Mouse (Mus musculus) hindbrain, embryonic 14.5 days (tissue): ENCODE measurements around the gene Avil. TPM values are rescaled to one million over a fixed set of nuclear protein-coding genes. Genes with fewer than 3 reads are reported as not detected.

ENCODE experiments used
- ATAC-seq: fragments of 200-750 bp; cut with Nextera tagmentation; 2 replicates; pipeline ENCODE4 v1.8.0; 2017; ENCODE audit warnings: moderate number of reproducible peaks, mild to moderate bottlenecking, moderate TSS enrichment, moderate library complexity; ENCODE audit not compliant: low FRiP score
- DNase-seq: peaks from one replicate; pipeline ENCODE4 v3.0.0-alpha.2; 2015; ENCODE audit warnings: low spot score
- H3K27ac ChIP-seq: fragments of 300-500 bp; sonication (generic); 2 replicates; pipeline ENCODE4 v1.5.1; 2014; ENCODE audit warnings: mild to moderate bottlenecking, moderate library complexity
- H3K27me3 ChIP-seq: fragments of 300-500 bp; sonication (generic); 2 replicates; pipeline ENCODE4 v1.6.1; 2014; ENCODE audit warnings: mild to moderate bottlenecking, low read length, mixed read lengths; ENCODE audit not compliant: control insufficient read depth, insufficient read depth
- H3K36me3 ChIP-seq: fragments of 300-500 bp; sonication (generic); replicated peaks from 2 replicates; pipeline ENCODE4 v1.6.1; 2014; ENCODE audit not compliant: control insufficient read depth, insufficient read depth
- H3K4me1 ChIP-seq: fragments of 300-500 bp; sonication (generic); replicated peaks from 2 replicates; pipeline ENCODE4 v1.6.1; 2014; ENCODE audit warnings: antibody characterized with exemption, low read length, mixed read lengths; ENCODE audit not compliant: control insufficient read depth, insufficient read depth
- H3K4me2 ChIP-seq: fragments of 300-500 bp; sonication (generic); replicated peaks from 2 replicates; pipeline ENCODE4 v1.6.1; 2014; ENCODE audit warnings: mild to moderate bottlenecking, moderate library complexity
- H3K4me3 ChIP-seq: fragments of 300-500 bp; sonication (generic); replicated peaks from 2 replicates; pipeline ENCODE4 v1.5.1; 2014; ENCODE audit warnings: mild to moderate bottlenecking, low read length
- H3K9ac ChIP-seq: fragments of 300-500 bp; sonication (generic); 2 replicates; pipeline ENCODE4 v1.6.1; 2014
- H3K9me3 ChIP-seq: fragments of 300-500 bp; sonication (generic); 2 replicates; pipeline ENCODE4 v1.6.1; 2016; ENCODE audit warnings: low read length; ENCODE audit not compliant: control insufficient read depth
- WGBS: fragments of 180-500 bp; shearing (Covaris S2); extraction: QIAGEN DNeasy Blood & Tissue Kit; methylation state at CpG from one replicate; pipeline ENCODE4 v1.1.7; 2014; 5-methylcytosine and 5-hydroxymethylcytosine counted together
- polyA plus RNA-seq: library from polyadenylated mRNA; unstranded; fragments of >200 nt; fragmentation: Nextera tagmentation; extraction: Ambion mirVana; gene quantifications from 2 replicates; pipeline ENCODE4 v1.2.1, GENCODE M21; 2014

The Avil gene
- polyA plus RNA-seq, 1 experiment from 2014 or later: 0.60 TPM

- ATAC-seq: no peak
- WGBS: 86% methylated on average over 12 of the region's 12 CpGs
These were observed 35.8 kb downstream of the Avil start for GRCm38 (mm10) chr10:127036273-127036672.

GRCm38 (mm10) chr10:127037641-127038040, 37.1 kb downstream of the Avil start:
- peaks cover 11% of the 10 kb centered on the region; the same call in 1 of the 2 replicates for H3K27me3 ChIP-seq
- H3K36me3 ChIP-seq: no peaks in the 10 kb centered on the region
- H3K27ac ChIP-seq: no peak overlapping the region
- ATAC-seq (no peak), DNase-seq (no peak)
- no peak overlapping the region for H3K4me2 ChIP-seq
- no peak overlapping the region for H3K4me3 ChIP-seq
- no peak overlapping the region for H3K9ac ChIP-seq
- no peaks in the 10 kb centered on the region for H3K9me3 ChIP-seq
- WGBS: 65% methylated on average over 12 of the region's 12 CpGs
- peaks cover 5% of the 10 kb centered on the region for H3K4me1 ChIP-seq

More at GRCm38 (mm10) chr10:127036273-127036672, 35.8 kb downstream of the Avil start:
- DNase-seq: no peak
- Histone ChIP-seq H3K4me1 (no peaks in the 10 kb centered on the region), H3K9me3 (no peaks in the 10 kb centered on the region), H3K36me3 (no peaks in the 10 kb centered on the region), H3K4me2 (no peak overlapping the region), H3K27ac (no peak overlapping the region), H3K27me3 (peaks cover 11% of the 10 kb centered on the region; the same call in 1 of the 2 replicates), H3K9ac (no peak overlapping the region), H3K4me3 (no peak overlapping the region)

- Histone ChIP-seq H3K36me3 (peaks cover 6% of the 10 kb centered on the region; the same call in 1 of the 2 replicates), H3K4me1 (peaks cover 6% of the 10 kb centered on the region), H3K9me3 (no peaks in the 10 kb centered on the region), H3K4me3 (peak overlapping the region; percentile 63), H3K9ac (peak overlapping the region; percentile 82), H3K4me2 (peak overlapping the region; percentile 98), H3K27me3 (peaks cover 11% of the 10 kb centered on the region; the same call in 1 of the 2 replicates), H3K27ac (no peak overlapping the region)
- ATAC-seq (no peak), DNase-seq (no peak)
- whole genome bisulfite sequencing: 2% methylated on average over 20 of the region's 20 CpGs
These were observed 40.2 kb downstream of the Avil start for GRCm38 (mm10) chr10:127040569-127041214.

GRCm38 (mm10) chr10:127041274-127041766, 40.8 kb downstream of the Avil start, which contains the start of the genes Mettl1 and Eef1akmt3:
Mettl1 (plus strand) TSS chr10:127041414.
Eef1akmt3 (minus strand) TSS chr10:127041513.
- DNase-seq: no peak
- peak within 1 kb of the TSS; percentile 4; the same call in 1 of the 2 replicates for H3K27ac ChIP-seq

GRCm38 (mm10) chr10:127041774-127042338, 41.3 kb downstream of the Avil start:
- Histone ChIP-seq H3K4me2 (peak overlapping the region; percentile 98), H3K27ac (peak overlapping the region; percentile 4; the same call in 1 of the 2 replicates), H3K36me3 (peaks cover 6% of the 10 kb centered on the region; the same call in 1 of the 2 replicates), H3K27me3 (peaks cover 11% of the 10 kb centered on the region; the same call in 1 of the 2 replicates), H3K4me3 (peak overlapping the region; percentile 63), H3K4me1 (peaks cover 6% of the 10 kb centered on the region), H3K9ac (peak overlapping the region; percentile 82), H3K9me3 (no peaks in the 10 kb centered on the region)
- ATAC-seq (peak; percentile 87), DNase-seq (peak; percentile 95)
- under 1% methylated on average over 44 of the region's 44 CpGs for WGBS

More at GRCm38 (mm10) chr10:127041274-127041766, 40.8 kb downstream of the Avil start, which contains the start of the genes Mettl1 and Eef1akmt3:
- peak within 1 kb of the TSS; percentile 98 for H3K4me2 ChIP-seq
- H3K4me3 ChIP-seq: peak within 1 kb of the TSS; percentile 63
- H3K36me3 ChIP-seq: peaks cover 6% of the 10 kb centered on the region; the same call in 1 of the 2 replicates
- ATAC-seq: peak; percentile 74
- under 1% methylated on average over 28 of the region's 28 CpGs for WGBS
- no peaks in the 10 kb centered on the region for H3K9me3 ChIP-seq
- H3K4me1 ChIP-seq: peaks cover 6% of the 10 kb centered on the region
- peaks cover 11% of the 10 kb centered on the region; the same call in 1 of the 2 replicates for H3K27me3 ChIP-seq
- H3K9ac ChIP-seq: peak within 1 kb of the TSS; percentile 82

GRCm38 (mm10) chr10:127042468-127043115, 42.1 kb downstream of the Avil start:
- H3K36me3 ChIP-seq: peaks cover 6% of the 10 kb centered on the region; the same call in 1 of the 2 replicates
- DNase-seq (no peak), ATAC-seq (no peak)
- H3K9ac ChIP-seq: peak overlapping the region; percentile 82
- H3K27ac ChIP-seq: no peak overlapping the region
- H3K4me1 ChIP-seq: peaks cover 6% of the 10 kb centered on the region
- peak overlapping the region; percentile 63 for H3K4me3 ChIP-seq
- H3K27me3 ChIP-seq: peaks cover 14% of the 10 kb centered on the region
- peak overlapping the region; percentile 98 for H3K4me2 ChIP-seq
- WGBS: 18% methylated on average over 5 of the region's 5 CpGs
- H3K9me3 ChIP-seq: no peaks in the 10 kb centered on the region

- Histone ChIP-seq H3K4me1 (peaks cover 6% of the 10 kb centered on the region), H3K36me3 (peaks cover 6% of the 10 kb centered on the region; the same call in 1 of the 2 replicates), H3K4me3 (no peak overlapping the region), H3K4me2 (peak overlapping the region; percentile 98; the same call in 1 of the 2 replicates), H3K27ac (no peak overlapping the region), H3K9ac (no peak overlapping the region), H3K9me3 (no peaks in the 10 kb centered on the region), H3K27me3 (peaks cover 20% of the 10 kb centered on the region)
- DNase-seq (no peak), ATAC-seq (no peak)
- WGBS: 78% methylated on average over 6 of the region's 6 CpGs
These were observed 42.7 kb downstream of the Avil start for GRCm38 (mm10) chr10:127043187-127043586.

GRCm38 (mm10) chr10:127047954-127048353, 47.4 kb downstream of the Avil start, which contains the start of gene Cyp27b1:
Cyp27b1 (plus strand) TSS chr10:127048250.
- H3K36me3 ChIP-seq: peaks cover 7% of the 10 kb centered on the region
- no peaks in the 10 kb centered on the region for H3K4me1 ChIP-seq
- H3K9ac ChIP-seq: no peak within 1 kb of the TSS
- WGBS: 37% methylated on average over 5 of the region's 5 CpGs
- H3K9me3 ChIP-seq: no peaks in the 10 kb centered on the region
- H3K27ac ChIP-seq: no peak within 1 kb of the TSS
- no peak within 1 kb of the TSS for H3K4me2 ChIP-seq
- ATAC-seq (no peak), DNase-seq (no peak)
- H3K27me3 ChIP-seq: peaks cover 53% of the 10 kb centered on the region
- H3K4me3 ChIP-seq: peak within 1 kb of the TSS; percentile 11; the same call in 1 of the 2 replicates
